Mouse (Mus musculus) liver (tissue): ENCODE measurements around the gene Apela.
A peak's percentile ranks its signal among the peaks of the same experiment; 100 is the strongest.
"Not testable (repeated sequence)": the region's sequence is repeated elsewhere in the genome, so short reads cannot be mapped to it uniquely, and the experiment has no call there.

Experiments
- DNase-seq: peaks from one replicate; pipeline ENCODE4 v3.0.0-alpha.2; 2020; ENCODE audit warnings: mixed read lengths

Apela gene

DNA sequence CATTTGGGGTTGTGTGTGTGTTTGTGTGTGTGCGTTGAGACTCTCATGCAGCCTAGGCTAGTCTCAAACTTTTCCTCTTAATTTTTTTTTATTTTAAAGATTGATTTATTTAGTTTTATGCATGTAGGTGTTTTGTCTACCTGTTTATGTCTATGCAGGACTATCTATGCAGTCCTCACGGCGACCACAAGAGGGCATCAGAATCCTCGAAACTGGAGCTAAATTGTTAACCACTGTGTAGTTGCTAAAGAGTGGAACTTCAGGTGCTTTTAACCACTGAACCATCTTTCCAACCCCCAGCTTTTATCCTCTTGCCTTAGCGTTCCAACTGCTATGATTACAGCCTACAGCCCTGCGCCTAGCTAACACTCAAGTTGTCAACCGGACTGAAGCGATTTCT, 14.7 kb downstream of the Apela start:
- DNase-seq = peak; percentile 49

DNA sequence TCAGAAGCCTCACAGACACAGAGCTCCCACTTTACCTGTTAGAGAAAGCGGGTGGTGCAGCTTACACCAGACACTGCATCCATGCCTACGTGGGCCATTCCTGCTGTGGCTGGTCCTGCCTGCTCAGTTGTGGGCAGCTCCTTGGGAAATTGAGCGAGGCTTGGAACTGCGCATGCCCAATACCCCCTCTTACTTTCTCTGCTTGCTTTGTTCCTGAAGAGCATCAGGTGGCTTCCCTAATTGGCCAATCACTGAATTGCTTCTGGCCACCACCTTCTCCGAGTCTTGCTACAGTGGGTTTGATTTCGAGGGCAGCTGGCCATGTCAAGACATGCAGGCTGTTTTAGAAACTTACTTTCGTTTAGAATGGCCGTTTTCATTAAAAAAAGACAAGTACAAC, 18.7 kb downstream of the Apela start, which contains the start of the genes Trim61 and Trim60:
Gene Trim61 (minus strand): TSS at position 101 of the 400 bp plus-strand sequence.
Gene Trim60 (minus strand): TSS at position 162 of the 400 bp plus-strand sequence.
- DNase-seq = no peak

DNA sequence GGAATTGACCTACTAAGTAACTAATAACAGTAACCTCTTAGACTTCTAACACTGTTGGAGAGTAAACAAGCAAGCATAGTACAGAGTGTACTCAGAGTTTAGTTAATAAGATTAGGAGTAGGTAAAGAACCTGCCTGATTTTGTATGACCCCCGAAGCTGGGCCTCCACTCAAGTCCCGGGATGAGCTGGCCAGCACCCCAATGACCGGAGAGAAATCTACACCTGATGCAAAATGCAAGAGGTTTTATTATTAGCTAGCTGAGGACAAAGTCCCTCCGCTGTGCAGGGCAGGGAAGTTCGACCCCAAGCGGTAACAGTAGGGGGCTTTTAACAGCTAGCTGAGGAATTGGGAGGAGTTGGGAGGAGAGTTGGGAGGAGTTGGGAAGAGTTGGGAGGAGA, 29.5 kb downstream of the Apela start:
- not testable (repeated sequence) for DNase-seq

DNA sequence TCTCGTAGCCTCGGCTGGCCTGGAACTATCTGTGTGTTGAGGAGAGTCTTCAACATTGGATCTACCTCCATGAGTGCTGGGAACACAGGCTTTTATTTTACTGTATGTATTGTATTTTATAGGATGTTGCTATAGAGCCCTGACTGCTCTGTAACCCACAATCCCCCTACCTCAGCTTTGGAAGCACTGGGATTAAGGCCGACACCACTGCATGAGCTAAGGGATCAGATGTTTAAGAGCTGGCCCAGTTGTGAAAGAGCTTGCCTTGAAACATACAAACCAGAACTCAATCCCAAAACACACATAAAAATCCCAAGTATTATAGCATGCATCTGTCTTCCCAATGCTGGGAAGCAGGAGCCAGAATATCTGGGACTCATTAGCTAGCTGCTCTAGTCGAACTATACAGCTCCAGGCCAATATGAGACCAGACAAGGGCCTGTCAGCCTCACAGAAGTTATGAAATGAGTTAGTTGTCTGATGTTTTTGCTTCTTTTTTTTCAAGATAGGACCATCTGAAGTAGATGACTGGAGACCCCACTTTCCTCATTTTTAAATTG, 38.2 kb downstream of the Apela start:
- no peak for DNase-seq

DNA sequence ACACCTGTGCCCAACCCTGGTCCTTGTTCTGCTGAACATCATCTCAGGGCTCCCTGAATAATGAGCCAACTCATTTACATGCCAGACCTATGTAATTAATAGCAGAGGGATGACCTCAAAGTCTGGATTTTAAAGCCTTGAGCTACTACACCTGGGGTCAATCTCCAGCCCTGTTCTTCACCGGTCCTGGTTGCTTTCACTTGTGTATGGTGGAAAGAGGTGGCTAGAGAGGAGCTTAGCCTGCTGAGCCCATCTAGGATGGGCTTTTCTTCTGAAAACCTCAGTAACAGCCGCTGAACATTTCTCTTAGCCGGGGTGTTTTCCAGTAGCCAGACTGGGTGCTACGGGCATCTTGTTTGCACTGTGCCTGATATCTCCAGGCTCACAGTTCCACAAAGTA, 49.4 kb downstream of the Apela start, which contains the start of gene Trim75:
Gene Trim75 (minus strand): TSS at position 101 of the 400 bp plus-strand sequence.
- no peak for DNase-seq

DNA sequence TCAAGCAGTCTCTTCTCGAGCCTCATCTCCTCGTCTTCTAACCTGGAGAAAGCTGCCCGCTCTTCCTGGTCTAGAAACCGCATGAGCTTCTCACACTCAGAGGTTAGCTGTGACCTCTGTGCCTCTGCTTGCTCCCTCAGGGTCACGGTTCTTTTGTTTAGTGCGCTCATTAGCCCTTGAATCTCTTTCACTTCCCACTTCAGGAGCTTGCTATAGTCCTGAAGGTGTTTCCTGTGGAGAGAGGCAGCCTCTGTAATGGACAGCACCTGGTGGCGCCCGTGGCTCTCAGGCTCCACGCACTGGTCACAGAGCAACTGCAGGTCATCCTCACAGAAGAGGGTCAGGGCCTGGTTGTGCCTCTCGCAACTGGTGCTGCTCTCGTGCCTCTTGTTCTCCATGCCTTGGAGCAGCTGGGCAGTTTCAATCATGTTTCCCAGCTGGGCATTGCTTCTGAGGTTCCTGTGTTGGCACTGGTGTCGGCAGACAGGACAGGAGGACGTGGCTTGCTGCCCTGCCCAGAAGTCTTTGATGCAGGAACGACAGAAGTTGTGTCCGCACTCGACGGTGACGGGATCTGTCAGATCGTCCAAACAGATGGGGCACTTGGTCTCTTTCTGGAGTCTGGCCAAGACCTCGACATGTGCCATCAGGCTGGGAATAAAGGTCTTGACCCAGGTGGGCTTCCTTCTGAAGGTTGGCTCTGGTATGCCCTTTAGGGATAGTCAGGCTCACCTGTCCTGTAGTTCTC, 53.8 kb downstream of the Apela start:
- no peak for DNase-seq
